Mouse (Mus musculus) layer of hippocampus, adult 2 months (tissue): ENCODE data around the gene Tnfrsf25. TPM values are rescaled to one million over a fixed set of nuclear protein-coding genes. Genes with fewer than 3 reads are reported as not detected.

Experiments
- DNase-seq, 2 experiments: peaks; one replicate each; pipeline ENCODE4 v3.0.0; 2022; ENCODE audit warnings: low spot score in 2 of 2
- H3K27ac ChIP-seq: fragments of 200-600 bp; 2 replicates; pipeline ENCODE4 v1.8.1; 2022
- H3K4me3 ChIP-seq: fragments of 200-600 bp; 2 replicates; pipeline ENCODE4 v1.8.1; 2022; ENCODE audit warnings: mild to moderate bottlenecking
- CTCF ChIP-seq: fragments of 200-600 bp; conservative IDR thresholded peaks from 2 replicates; pipeline ENCODE4 v1.8.1; 2022; ENCODE audit warnings: antibody characterized with exemption, mild to moderate bottlenecking, moderate library complexity
- total RNA-seq, 2 experiments: library from RNA; stranded (reverse); gene quantifications; 2 replicates each; pipeline ENCODE4 v1.2.3; 2021

The Tnfrsf25 gene
- total RNA-seq, 2 experiments from 2014 or later = 22.7 to 48.4 TPM

- TF ChIP-seq CTCF = peak; percentile 40; the same call in 1 of the 2 replicates
- Histone ChIP-seq H3K27ac (peak overlapping the region; percentile 69; the same call in 1 of the 2 replicates), H3K4me3 (peak overlapping the region; percentile 6; the same call in 1 of the 2 replicates)
- DNase-seq = no peak
These were observed 17.6 kb upstream of the Tnfrsf25 start for GRCm38 (mm10) chr4:152097911-152098799.

GRCm38 (mm10) chr4:152100541-152100940 is 15.2 kb upstream of the Tnfrsf25 start:
- Histone ChIP-seq H3K27ac (peak overlapping the region; percentile 75), H3K4me3 (peak overlapping the region; percentile 18; the same call in 1 of the 2 replicates)
- TF ChIP-seq CTCF = no peak
- DNase-seq = peak in 1 of 2 experiments; percentile 74

- Histone ChIP-seq H3K27ac (peak overlapping the region; percentile 75), H3K4me3 (peak overlapping the region; percentile 18; the same call in 1 of the 2 replicates)
- no peak for TF ChIP-seq CTCF
- no peak for DNase-seq
These were observed 14.6 kb upstream of the Tnfrsf25 start for GRCm38 (mm10) chr4:152101081-152101653.

GRCm38 (mm10) chr4:152101921-152102320 is 13.8 kb upstream of the Tnfrsf25 start:
- no peak for TF ChIP-seq CTCF
- H3K4me3 ChIP-seq = no peak overlapping the region
- H3K27ac ChIP-seq = 0 out of 2 replicates have a peak overlapping the region, but pooled peaks have one; percentile 75
- no peak for DNase-seq

- H3K27ac ChIP-seq = peak overlapping the region; percentile 6; the same call in 1 of the 2 replicates
- TF ChIP-seq CTCF = peak; percentile 93
- DNase-seq = peak in 1 of 2 experiments; percentile 80
- no peak overlapping the region for H3K4me3 ChIP-seq
These were observed 12.7 kb upstream of the Tnfrsf25 start for GRCm38 (mm10) chr4:152103025-152103424.

GRCm38 (mm10) chr4:152106746-152107145 is 9.0 kb upstream of the Tnfrsf25 start:
- TF ChIP-seq CTCF = peak; percentile 53
- Histone ChIP-seq H3K27ac (no peak overlapping the region), H3K4me3 (no peak overlapping the region)
- DNase-seq = no peak

GRCm38 (mm10) chr4:152107493-152107892 is 8.2 kb upstream of the Tnfrsf25 start:
- no peak for TF ChIP-seq CTCF
- Histone ChIP-seq H3K4me3 (peak overlapping the region; percentile 12; the same call in 1 of the 2 replicates), H3K27ac (peak overlapping the region; percentile 64)
- DNase-seq = no peak

GRCm38 (mm10) chr4:152107971-152108509 is 7.7 kb upstream of the Tnfrsf25 start:
- TF ChIP-seq CTCF = no peak
- DNase-seq = peak; percentile 67 to 68
- Histone ChIP-seq H3K4me3 (peak overlapping the region; percentile 12; the same call in 1 of the 2 replicates), H3K27ac (peak overlapping the region; percentile 64)

GRCm38 (mm10) chr4:152108673-152109072 is 7.1 kb upstream of the Tnfrsf25 start:
- no peak overlapping the region for H3K4me3 ChIP-seq
- H3K27ac ChIP-seq = peak overlapping the region; percentile 64; the same call in 1 of the 2 replicates
- DNase-seq = no peak
- TF ChIP-seq CTCF = no peak

- H3K27ac ChIP-seq = no peak overlapping the region
- H3K4me3 ChIP-seq = no peak overlapping the region
- no peak for DNase-seq
- peak; percentile 63 for TF ChIP-seq CTCF
These were observed 6.2 kb upstream of the Tnfrsf25 start for GRCm38 (mm10) chr4:152109509-152109908.

GRCm38 (mm10) chr4:152110689-152111088 is 5.0 kb upstream of the Tnfrsf25 start:
- TF ChIP-seq CTCF = no peak
- no peak for DNase-seq
- H3K27ac ChIP-seq = no peak overlapping the region
- H3K4me3 ChIP-seq = no peak overlapping the region

GRCm38 (mm10) chr4:152112329-152112728 is 3.4 kb upstream of the Tnfrsf25 start:
- TF ChIP-seq CTCF = no peak
- no peak overlapping the region for H3K4me3 ChIP-seq
- DNase-seq = no peak

GRCm38 (mm10) chr4:152114080-152114479 is 1.7 kb upstream of the Tnfrsf25 start:
- no peak overlapping the region for H3K27ac ChIP-seq
- TF ChIP-seq CTCF = no peak
- no peak overlapping the region for H3K4me3 ChIP-seq
- DNase-seq = no peak

More at GRCm38 (mm10) chr4:152112329-152112728, 3.4 kb upstream of the Tnfrsf25 start:
- no peak overlapping the region for H3K27ac ChIP-seq
